Mouse (Mus musculus): ENCODE data around the gene Fam104a. TPM values are rescaled to one million over a fixed set of nuclear protein-coding genes. Genes with fewer than 3 reads are reported as not detected.

Gene Fam104a
- polyA plus RNA-seq, 1 experiment: 129 TPM

- Histone ChIP-seq H3K9me3 (no peaks in the 10 kb centered on the region), H3K4me3 (replicated peaks) (no peak overlapping the region), H3K27me3 (replicated peaks) (peaks cover 24% of the 10 kb centered on the region), H3K4me1 (no peaks in the 10 kb centered on the region), H3K36me3 (replicated peaks; ENCODE audit: low read length) (peaks cover 12% of the 10 kb centered on the region)
- TF ChIP-seq FLI1 (IDR thresholded peaks at IDR 0.05; ENCODE audit: low read length) (no peak), GATA1 (IDR thresholded peaks at IDR 0.05; ENCODE audit: borderline replicate concordance, low read length) (no peak)
Measured at GRCm38 (mm10) chr11:113722405-113723090, 38.6 kb upstream of the Fam104a start.

DNA sequence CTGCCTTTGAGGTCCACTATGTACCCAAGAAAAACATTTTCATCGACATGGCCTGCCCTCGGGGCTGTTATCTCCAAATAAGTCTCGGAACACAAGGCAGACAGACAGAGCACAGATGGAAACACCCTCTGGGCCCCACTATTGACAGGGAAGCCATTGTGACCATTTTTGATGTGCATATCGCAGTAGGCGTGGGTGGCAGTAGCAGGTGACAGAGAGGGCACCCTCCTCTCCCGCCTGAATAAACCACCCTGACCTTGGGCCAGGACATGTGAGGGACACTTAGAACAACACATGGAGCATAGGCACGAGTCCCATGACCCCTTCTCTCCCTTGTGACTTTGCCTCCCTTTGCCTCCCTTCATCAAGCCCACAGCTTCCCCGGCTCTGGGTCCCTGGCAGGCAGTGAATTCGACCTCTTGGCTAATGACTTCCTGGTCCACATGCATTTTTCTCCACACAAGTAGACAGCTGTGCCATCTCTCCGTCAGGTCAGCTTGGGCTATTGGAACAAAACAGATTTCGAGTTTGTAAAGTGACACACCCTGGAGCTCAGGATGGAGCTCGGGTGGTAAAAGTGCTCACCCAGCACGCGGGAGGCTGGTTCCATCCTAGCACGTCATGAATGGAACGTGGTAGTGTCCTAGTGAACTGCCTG is 33.9 kb upstream of the Fam104a start:
- TF ChIP-seq FLI1 (IDR thresholded peaks at IDR 0.05; ENCODE audit: low read length): no peak
- no peak for TF ChIP-seq GATA1 (IDR thresholded peaks at IDR 0.05; ENCODE audit: borderline replicate concordance, low read length)
- Histone ChIP-seq H3K27me3 (replicated peaks) (peaks cover 34% of the 10 kb centered on the region), H3K4me1 (no peaks in the 10 kb centered on the region), H3K4me3 (replicated peaks) (no peak overlapping the region), H3K9me3 (no peaks in the 10 kb centered on the region), H3K36me3 (replicated peaks; ENCODE audit: low read length) (no peaks in the 10 kb centered on the region)

DNA sequence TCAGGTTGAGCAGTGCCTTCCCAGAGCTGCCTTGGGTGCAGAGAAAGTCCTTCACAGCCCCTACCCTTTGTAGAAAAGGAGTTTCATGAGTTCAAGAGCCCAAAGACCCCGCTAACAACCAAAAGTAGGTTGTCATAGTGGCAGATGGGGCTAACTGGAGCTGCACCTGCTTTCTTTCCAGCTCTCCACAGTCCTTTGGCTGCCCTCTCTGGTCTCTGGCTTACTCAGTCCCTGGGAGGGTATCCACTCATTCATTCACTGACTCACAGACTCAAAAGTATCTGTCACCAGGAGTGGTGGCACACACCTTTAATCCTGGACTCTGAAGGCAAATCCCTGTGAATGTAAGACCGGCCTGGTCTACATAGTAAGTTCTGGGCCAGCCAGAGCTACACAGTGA is 32.2 kb upstream of the Fam104a start:
- Histone ChIP-seq H3K9me3 (no peaks in the 10 kb centered on the region), H3K4me1 (peaks cover 9% of the 10 kb centered on the region), H3K4me3 (replicated peaks) (no peak overlapping the region), H3K27me3 (replicated peaks) (peaks cover 33% of the 10 kb centered on the region), H3K36me3 (replicated peaks; ENCODE audit: low read length) (no peaks in the 10 kb centered on the region)
- TF ChIP-seq GATA1 (IDR thresholded peaks at IDR 0.05; ENCODE audit: borderline replicate concordance, low read length) (no peak), FLI1 (IDR thresholded peaks at IDR 0.05; ENCODE audit: low read length) (no peak)

GRCm38 (mm10) chr11:113715078-113715674 is 31.2 kb upstream of the Fam104a start:
- H3K9me3 ChIP-seq: no peaks in the 10 kb centered on the region
- TF ChIP-seq FLI1 (IDR thresholded peaks at IDR 0.05; ENCODE audit: low read length) (no peak), GATA1 (IDR thresholded peaks at IDR 0.05; ENCODE audit: borderline replicate concordance, low read length) (no peak)
- H3K36me3 ChIP-seq (replicated peaks; ENCODE audit: low read length): no peaks in the 10 kb centered on the region
- H3K4me3 ChIP-seq (replicated peaks): no peak overlapping the region
- H3K27me3 ChIP-seq (replicated peaks): peaks cover 33% of the 10 kb centered on the region
- H3K4me1 ChIP-seq: peaks cover 13% of the 10 kb centered on the region

GRCm38 (mm10) chr11:113711061-113711460 is 27.1 kb upstream of the Fam104a start:
- peaks cover 10% of the 10 kb centered on the region for H3K27me3 ChIP-seq (replicated peaks)
- H3K36me3 ChIP-seq (replicated peaks; ENCODE audit: low read length): peaks cover 13% of the 10 kb centered on the region
- TF ChIP-seq GATA1 (IDR thresholded peaks at IDR 0.05; ENCODE audit: borderline replicate concordance, low read length): no peak
- no peak for TF ChIP-seq FLI1 (IDR thresholded peaks at IDR 0.05; ENCODE audit: low read length)

GRCm38 (mm10) chr11:113710257-113710777 is 26.4 kb upstream of the Fam104a start:
- TF ChIP-seq FLI1 (IDR thresholded peaks at IDR 0.05; ENCODE audit: low read length) (no peak), GATA1 (IDR thresholded peaks at IDR 0.05; ENCODE audit: borderline replicate concordance, low read length) (no peak)
- 0 out of 2 replicates have a peak, but pooled peaks cover 4% of the 10 kb centered on the region for H3K9me3 ChIP-seq
- H3K4me3 ChIP-seq (replicated peaks): no peak overlapping the region
- H3K27me3 ChIP-seq (replicated peaks): peaks cover 8% of the 10 kb centered on the region
- peaks cover 15% of the 10 kb centered on the region for H3K36me3 ChIP-seq (replicated peaks; ENCODE audit: low read length)
- peaks cover 22% of the 10 kb centered on the region for H3K4me1 ChIP-seq

More at GRCm38 (mm10) chr11:113711061-113711460, 27.1 kb upstream of the Fam104a start:
- Histone ChIP-seq H3K4me1 (peaks cover 19% of the 10 kb centered on the region), H3K4me3 (replicated peaks) (no peak overlapping the region), H3K9me3 (0 out of 2 replicates have a peak, but pooled peaks cover 4% of the 10 kb centered on the region)

GRCm38 (mm10) chr11:113709731-113710256 is 25.8 kb upstream of the Fam104a start, which contains the start of gene Cpsf4l:
Gene Cpsf4l (minus strand): TSS chr11:113710017.
- H3K36me3 ChIP-seq (replicated peaks; ENCODE audit: low read length): peaks cover 15% of the 10 kb centered on the region
- no peak within 1 kb of the TSS for H3K4me3 ChIP-seq (replicated peaks)
- peaks cover 22% of the 10 kb centered on the region for H3K4me1 ChIP-seq
- peaks cover 8% of the 10 kb centered on the region for H3K27me3 ChIP-seq (replicated peaks)
- 0 out of 2 replicates have a peak, but pooled peaks cover 4% of the 10 kb centered on the region for H3K9me3 ChIP-seq
- TF ChIP-seq GATA1 (IDR thresholded peaks at IDR 0.05; ENCODE audit: borderline replicate concordance, low read length) (no peak), FLI1 (IDR thresholded peaks at IDR 0.05; ENCODE audit: low read length) (no peak)

DNA sequence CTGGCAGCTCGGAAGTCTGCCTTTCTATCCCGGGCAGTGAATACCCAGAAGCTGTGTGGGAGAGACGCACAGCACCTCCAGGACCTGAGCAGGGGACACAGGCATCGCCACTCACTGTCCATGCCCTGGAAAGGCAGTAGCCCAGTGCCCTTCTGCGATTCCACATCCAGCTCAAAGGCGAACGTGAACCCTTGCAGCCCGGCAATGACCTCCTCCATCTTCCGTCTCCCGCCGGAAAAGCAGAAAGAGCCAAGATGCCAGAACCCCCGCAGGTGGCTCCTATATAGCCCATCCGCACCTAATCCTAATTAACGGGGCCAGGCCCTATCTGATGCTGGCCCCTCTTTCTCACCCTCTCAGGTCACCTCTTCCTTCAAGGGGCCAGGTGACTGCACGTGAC is 25.3 kb upstream of the Fam104a start:
- peaks cover 15% of the 10 kb centered on the region for H3K36me3 ChIP-seq (replicated peaks; ENCODE audit: low read length)
- peaks cover 6% of the 10 kb centered on the region for H3K27me3 ChIP-seq (replicated peaks)
- H3K4me3 ChIP-seq (replicated peaks): no peak overlapping the region
- H3K4me1 ChIP-seq: peaks cover 22% of the 10 kb centered on the region
- TF ChIP-seq FLI1 (IDR thresholded peaks at IDR 0.05; ENCODE audit: low read length): no peak
- 0 out of 2 replicates have a peak, but pooled peaks cover 4% of the 10 kb centered on the region for H3K9me3 ChIP-seq

DNA sequence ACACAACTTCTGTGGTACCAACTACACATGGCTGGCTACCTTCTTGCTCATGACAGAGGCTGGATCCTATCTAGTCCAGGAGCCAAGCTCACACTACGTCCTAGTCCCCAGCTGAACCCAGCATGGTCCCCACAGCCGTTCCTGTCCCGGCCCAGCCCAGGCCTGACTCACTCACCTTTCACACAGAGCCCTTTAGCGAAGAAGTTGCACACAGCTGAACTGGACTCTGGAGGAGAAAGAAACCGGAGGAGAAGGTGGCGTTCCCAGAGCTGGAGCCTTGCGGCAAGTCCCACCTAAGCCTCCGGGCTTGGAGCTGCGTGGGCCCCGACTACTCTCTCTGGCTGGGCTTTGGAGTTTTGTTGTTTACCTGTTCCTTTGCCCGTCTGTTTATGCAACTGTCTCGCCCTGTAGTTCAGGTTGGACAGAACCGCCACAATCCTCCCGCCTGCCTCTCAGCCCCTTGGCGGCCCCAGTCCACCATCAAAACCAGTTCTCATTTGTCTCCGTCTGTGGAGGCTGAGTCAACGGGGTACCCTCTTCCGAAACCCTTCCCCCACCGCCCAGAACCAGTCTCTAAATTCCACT is 24.8 kb upstream of the Fam104a start:
- H3K27me3 ChIP-seq (replicated peaks): peaks cover 3% of the 10 kb centered on the region
- TF ChIP-seq FLI1 (IDR thresholded peaks at IDR 0.05; ENCODE audit: low read length) (no peak), GATA1 (IDR thresholded peaks at IDR 0.05; ENCODE audit: borderline replicate concordance, low read length) (no peak)
- H3K4me3 ChIP-seq (replicated peaks): no peak overlapping the region
- peaks cover 15% of the 10 kb centered on the region for H3K36me3 ChIP-seq (replicated peaks; ENCODE audit: low read length)
- H3K9me3 ChIP-seq: 0 out of 2 replicates have a peak, but pooled peaks cover 4% of the 10 kb centered on the region
- H3K4me1 ChIP-seq: peaks cover 24% of the 10 kb centered on the region
